Mouse (Mus musculus) CH12.LX (cell line): ENCODE results near the gene Selenoo. TPM values are rescaled to one million over a fixed set of nuclear protein-coding genes. Genes with fewer than 3 reads are reported as not detected.

Experiments used
- DNase-seq: peaks from one replicate; pipeline ENCODE4 v3.0.0-alpha.2; 2013; ENCODE audit errors: extremely low read depth
- H3K27ac ChIP-seq: 2 replicates; pipeline ENCODE4 v1.5.1; 2012; ENCODE audit warnings: low read depth, mild to moderate bottlenecking, control low read depth, moderate library complexity; ENCODE audit not compliant: insufficient read depth
- H3K27me3 ChIP-seq: replicated peaks from 2 replicates; pipeline ENCODE3; 2012; ENCODE audit warnings: inconsistent platforms
- H3K36me3 ChIP-seq, 2 experiments: replicated peaks in 1 of 2; 2 replicates each; pipeline versions ENCODE3 to v1.6.1; 2012; ENCODE audit warnings: inconsistent platforms in 1 of 2, low read length in 1 of 2, mild to moderate bottlenecking in 1 of 2, mixed read lengths in 1 of 2, moderate library complexity in 1 of 2; ENCODE audit not compliant: control insufficient read depth in 1 of 2, insufficient read depth in 1 of 2
- H3K4me1 ChIP-seq, 2 experiments: 2 replicates each; pipeline ENCODE4 v1.6.1; 2012; ENCODE audit warnings: inconsistent platforms in 1 of 2, moderate library complexity in 1 of 2; ENCODE audit not compliant: insufficient read depth in 2 of 2, control insufficient read depth in 1 of 2
- H3K4me2 ChIP-seq: 2 replicates; pipeline ENCODE4 v1.6.1; 2012; ENCODE audit warnings: low read depth, mild to moderate bottlenecking, control low read depth; ENCODE audit not compliant: poor library complexity, insufficient read depth, severe bottlenecking
- H3K4me3 ChIP-seq, 3 experiments: fragments of 150-350 bp in 1 of 3; sonication (generic) in 1 of 3; replicated peaks in 1 of 3; 2 replicates each; pipeline versions ENCODE3 to v1.5.1; 2011 to 2012; ENCODE audit warnings: low read depth in 2 of 3, low read length in 2 of 3, mild to moderate bottlenecking in 2 of 3, moderate library complexity in 2 of 3, control low read depth in 1 of 3, improper control_type of control experiment in 1 of 3, inconsistent platforms in 1 of 3, mixed read lengths in 1 of 3; ENCODE audit not compliant: poor library complexity in 1 of 3
- H3K79me2 ChIP-seq: replicated peaks from 2 replicates; pipeline ENCODE4 v1.6.1; 2012; ENCODE audit warnings: mild to moderate bottlenecking, moderate library complexity; ENCODE audit not compliant: control insufficient read depth, poor library complexity, insufficient read depth, severe bottlenecking; ENCODE audit errors: extremely low read depth
- H3K9ac ChIP-seq: 2 replicates; pipeline ENCODE4 v1.6.1; 2012; ENCODE audit warnings: low read depth, mild to moderate bottlenecking, control low read depth, moderate library complexity; ENCODE audit not compliant: insufficient read depth
- H3K9me3 ChIP-seq: replicated peaks from 2 replicates; pipeline ENCODE3; 2012; ENCODE audit warnings: low read length, inconsistent platforms, mixed read lengths
- BHLHE40 ChIP-seq: IDR thresholded peaks from 2 replicates; pipeline ENCODE4 v1.6.1; 2011; ENCODE audit warnings: mild to moderate bottlenecking, low read depth, low read length, improper control_type of control experiment
- CTCF ChIP-seq, 2 experiments: IDR thresholded peaks in 1 of 2; conservative IDR thresholded peaks in 1 of 2; 2 replicates each; pipeline ENCODE4 v1.5.1; 2011 to 2012; ENCODE audit warnings: low read depth in 2 of 2, low read length in 2 of 2, improper control_type of control experiment in 1 of 2, inconsistent platforms in 1 of 2, mild to moderate bottlenecking in 1 of 2, moderate library complexity in 1 of 2
- E2F4 ChIP-seq: IDR thresholded peaks from 2 replicates; pipeline ENCODE4 v1.6.1; 2011; ENCODE audit warnings: low read depth, low read length, improper control_type of control experiment; ENCODE audit not compliant: insufficient replicate concordance
- ELF1 ChIP-seq: IDR thresholded peaks from 2 replicates; pipeline ENCODE4 v1.6.1; 2014; ENCODE audit warnings: low read depth, mild to moderate bottlenecking, inconsistent platforms, low read length, improper control_type of control experiment
- EP300 ChIP-seq: IDR thresholded peaks from 2 replicates; pipeline ENCODE4 v1.6.1; 2011; ENCODE audit warnings: low read length, improper control_type of control experiment
- GABPA ChIP-seq: IDR thresholded peaks from 2 replicates; pipeline ENCODE4 v1.6.1; 2012; ENCODE audit warnings: low read depth, low read length, improper control_type of control experiment, inconsistent platforms; ENCODE audit not compliant: insufficient replicate concordance
- JUN ChIP-seq: IDR thresholded peaks from 2 replicates; pipeline ENCODE4 v1.6.1; 2011; ENCODE audit warnings: low read depth, mild to moderate bottlenecking, low read length, improper control_type of control experiment, moderate library complexity; ENCODE audit not compliant: insufficient read depth
- MAFK ChIP-seq: IDR thresholded peaks from 2 replicates; pipeline ENCODE4 v1.6.1; 2011; ENCODE audit warnings: low read length, improper control_type of control experiment; ENCODE audit not compliant: insufficient replicate concordance
- MAX ChIP-seq: IDR thresholded peaks from 2 replicates; pipeline ENCODE4 v1.6.1; 2011; ENCODE audit warnings: low read length, improper control_type of control experiment
- MAZ ChIP-seq: IDR thresholded peaks from 2 replicates; pipeline ENCODE4 v1.6.1; 2012; ENCODE audit warnings: low read depth, mild to moderate bottlenecking, inconsistent platforms, low read length, improper control_type of control experiment, moderate library complexity
- MYC ChIP-seq: IDR thresholded peaks from 2 replicates; pipeline ENCODE4 v1.6.1; 2011; ENCODE audit warnings: low read depth, mild to moderate bottlenecking, improper control_type of control experiment, low read length
- NELFE ChIP-seq: IDR thresholded peaks from 2 replicates; pipeline ENCODE4 v1.6.1; 2011; ENCODE audit warnings: low read depth, low read length, improper control_type of control experiment
- PAX5 ChIP-seq: IDR thresholded peaks from 2 replicates; pipeline ENCODE4 v1.6.1; 2012; ENCODE audit warnings: low read length, inconsistent platforms, mixed read lengths
- POLR2AphosphoS2 ChIP-seq: IDR thresholded peaks from 2 replicates; pipeline ENCODE4 v1.6.1; 2011; ENCODE audit warnings: low read depth, low read length, improper control_type of control experiment
- RCOR1 ChIP-seq: conservative IDR thresholded peaks from 2 replicates; pipeline ENCODE4 v1.6.1; 2012; ENCODE audit warnings: low read depth, mild to moderate bottlenecking, inconsistent platforms, low read length, improper control_type of control experiment
- SIN3A ChIP-seq: IDR thresholded peaks from 2 replicates; pipeline ENCODE4 v1.6.1; 2012; ENCODE audit warnings: low read length, improper control_type of control experiment, inconsistent platforms
- SMC3 ChIP-seq: IDR thresholded peaks from 2 replicates; pipeline ENCODE4 v1.6.1; 2011; ENCODE audit warnings: low read depth, low read length, improper control_type of control experiment
- TBP ChIP-seq: conservative IDR thresholded peaks from 2 replicates; pipeline ENCODE4 v1.6.1; 2011; ENCODE audit warnings: low read depth, low read length, improper control_type of control experiment
- USF1 ChIP-seq: IDR thresholded peaks from 2 replicates; pipeline ENCODE4 v1.6.1; 2014; ENCODE audit warnings: low read depth, mild to moderate bottlenecking, inconsistent platforms, low read length, improper control_type of control experiment
- ZKSCAN1 ChIP-seq: IDR thresholded peaks from 2 replicates; pipeline ENCODE4 v1.6.1; 2012; ENCODE audit warnings: low read depth, inconsistent platforms, low read length, improper control_type of control experiment, borderline replicate concordance
- dilution Hi-C: fragments of 300-500 bp; cut with MboI; formaldehyde crosslinking; loops from 2 replicates; pipeline ENCODE4 v1.14.3; 2020; ENCODE audit warnings: low sequenced_read_pairs; ENCODE audit not compliant: extremely low pct_unique_long_range_greater_than_20kb, extremely low pct_ligation_motif_present
- in situ Hi-C: fragments of 300-500 bp; cut with MboI; formaldehyde crosslinking; loops from 3 replicates; pipeline ENCODE4 v1.14.3; 2019; ENCODE audit warnings: low sequenced_read_pairs, low pct_ligation_motif_present, low pct_unique_long_range_greater_than_20kb, mixed read lengths
- polyA plus RNA-seq: library from polyadenylated mRNA; unstranded; fragments of >175 nt; gene quantifications from 2 replicates; pipeline ENCODE4 v1.2.1, GENCODE M21; 2012; ENCODE audit warnings: low read depth; ENCODE audit not compliant: insufficient read length
- total RNA-seq, 2 experiments: library from RNA; depleted of rRNA; stranded (reverse); fragments of 300-350 nt in 1 of 2; fragments of >200 nt in 1 of 2; gene quantifications; 2 replicates each; pipeline ENCODE4 v1.2.3; 2012 to 2014

Gene Selenoo
- total and polyA plus RNA-seq, 3 experiments = 3.7 to 11.7 (median 8.7) TPM

GRCm38 (mm10) chr15:89144965-89145364 lies 56.1 kb downstream of the Selenoo start:
- Histone ChIP-seq H3K27me3 (peaks cover 34% of the 10 kb centered on the region), H3K9me3 (no peaks in the 10 kb centered on the region), H3K4me2 (no peak overlapping the region), H3K4me3 (no peak overlapping the region), H3K27ac (no peak overlapping the region), H3K79me2 (no peaks in the 10 kb centered on the region), H3K9ac (no peak overlapping the region), H3K4me1 (peaks cover 10 to 27% of the 10 kb centered on the region in 2 experiments), H3K36me3 (peaks cover 7 to 27% of the 10 kb centered on the region in 2 experiments)
- DNase-seq = no peak
- in situ Hi-C loops = no loop called here
- dilution Hi-C loops = no loop called here
- no peak for TF ChIP-seq NELFE
- no peak for TF ChIP-seq RCOR1

DNA sequence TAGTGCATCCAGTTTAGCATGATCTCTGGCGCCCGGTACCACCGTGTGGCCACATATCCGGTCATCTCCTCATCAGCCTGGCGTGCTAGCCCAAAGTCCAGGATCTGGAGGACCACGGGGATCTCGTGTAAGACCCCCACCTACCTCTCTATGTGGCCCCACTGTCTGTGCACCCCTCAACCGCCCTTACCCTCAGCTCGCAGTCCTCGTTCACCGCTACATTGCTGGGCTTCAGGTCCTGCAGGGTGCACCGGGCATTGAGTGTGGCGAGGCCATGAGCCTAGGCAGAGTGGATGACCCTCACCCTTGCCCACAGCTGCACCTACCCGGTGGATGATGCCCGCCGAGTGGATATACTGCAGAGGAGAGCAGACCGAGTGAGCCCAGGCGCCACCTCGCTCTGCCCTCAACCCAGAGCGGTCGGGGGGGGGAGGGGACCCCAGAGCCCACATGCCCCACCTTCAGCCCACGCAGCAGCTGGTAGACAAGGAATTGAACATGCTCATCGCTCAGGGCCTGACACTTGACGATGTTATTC lies 57.0 kb downstream of the Selenoo start:
- peaks cover 14 to 31% of the 10 kb centered on the region in 2 experiments for H3K4me1 ChIP-seq
- no peak overlapping the region for H3K27ac ChIP-seq
- no peak overlapping the region for H3K4me2 ChIP-seq
- H3K4me3 ChIP-seq = no peak overlapping the region
- no peak overlapping the region for H3K9ac ChIP-seq
- TF ChIP-seq MAZ = no peak
- no peak for TF ChIP-seq SMC3
- TF ChIP-seq MYC = no peak
- TF ChIP-seq JUN = no peak
- TF ChIP-seq SIN3A = no peak
- TF ChIP-seq CTCF (conservative IDR thresholded peaks at IDR 0.05 in 1 of 2, IDR thresholded peaks at IDR 0.05 in 1 of 2; ENCODE audit: low read depth in 2 of 2, low read length in 2 of 2) = no peak
- no peak for TF ChIP-seq ELF1
- no peak for TF ChIP-seq PAX5
- no peak for TF ChIP-seq MAFK
- no peak for TF ChIP-seq BHLHE40
- no peak for TF ChIP-seq E2F4
- TF ChIP-seq TBP = no peak
- TF ChIP-seq RCOR1 = no peak
- TF ChIP-seq GABPA = no peak
- no peak for TF ChIP-seq MAX
- no peak for TF ChIP-seq POLR2AphosphoS2
- TF ChIP-seq USF1 = no peak
- no peak for TF ChIP-seq ZKSCAN1
- no peak for TF ChIP-seq EP300
- TF ChIP-seq NELFE = no peak
- no peak for DNase-seq
- no peaks in the 10 kb centered on the region for H3K79me2 ChIP-seq
- in situ Hi-C loops = no loop called here
- H3K27me3 ChIP-seq = peaks cover 31% of the 10 kb centered on the region
- peaks cover 7 to 27% of the 10 kb centered on the region in 2 experiments for H3K36me3 ChIP-seq
- no peaks in the 10 kb centered on the region for H3K9me3 ChIP-seq
- dilution Hi-C loops = no loop called here
